In the genomic region with DNA sequence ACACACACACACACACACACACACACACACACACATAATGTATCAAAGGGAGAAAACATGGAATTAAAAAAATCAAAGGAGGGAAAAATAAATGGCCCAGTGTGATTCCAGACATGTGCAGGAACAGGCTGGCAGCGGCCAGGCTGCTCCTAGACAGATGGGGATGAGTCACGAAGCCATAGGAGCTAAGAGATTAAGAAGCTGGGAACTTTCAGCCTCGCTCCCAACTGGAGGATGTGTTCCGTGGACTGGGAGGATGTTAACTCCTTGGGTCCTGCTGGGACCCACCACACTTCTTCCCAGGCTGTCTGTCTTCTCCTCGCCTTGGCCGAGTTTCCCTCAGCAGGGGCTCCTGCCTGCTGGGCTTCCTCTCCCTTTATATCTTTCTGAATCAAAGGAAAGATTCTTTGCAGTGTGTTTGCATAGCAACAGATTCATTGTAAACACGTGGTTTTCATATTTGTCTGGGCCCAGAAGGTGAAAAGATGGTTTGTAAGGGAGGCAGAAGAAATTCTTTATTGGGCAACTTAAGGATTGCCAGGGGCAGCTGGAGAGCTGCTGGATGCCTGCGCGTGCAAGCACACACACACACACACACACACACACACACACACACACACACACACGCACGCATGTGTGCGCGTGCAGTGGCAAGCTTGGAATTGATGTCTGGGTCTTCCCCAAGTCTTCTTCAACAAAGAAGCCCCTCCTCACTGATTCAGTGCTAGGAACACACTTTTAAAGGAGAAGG, we compare ENCODE assay signal across 9 mouse cellular contexts.
DNase-seq lines count a peak whose midpoint lies in the region; ATAC-seq and TF ChIP-seq lines count a peak whose summit lies in the region.
"Had no signal": no experiment of that assay in that cellular context is flagged by ENCODE, and none has a peak within 500 bp of the region (broad histone marks: within the 10 kb centered on the region; RNA-seq: fewer than 3 reads in every experiment).

No protein-coding gene starts in this region.

- no peak for ATAC-seq in forebrain, embryonic 14.5 days
- no peak for ATAC-seq in forebrain, embryonic 11.5 days (replicated peaks; ENCODE audit: low FRiP score)
- ATAC-seq in midbrain, postnatal 0 days (ENCODE audit: low FRiP score), result no peak
- no peak for ATAC-seq in midbrain, embryonic 11.5 days (ENCODE audit: low FRiP score)
- peak; percentile 70; the same call in 1 of the 2 replicates for ATAC-seq in stomach, postnatal 0 days (ENCODE audit: low FRiP score, low TSS enrichment)

- H3K4me1 ChIP-seq in forebrain, embryonic 14.5 days (ENCODE audit: control insufficient read depth, insufficient read depth, low read length), result no peaks in the 10 kb centered on the region
- peaks cover 5% of the 10 kb centered on the region; the same call in 1 of the 2 replicates for H3K4me1 ChIP-seq in forebrain, embryonic 11.5 days (replicated peaks; ENCODE audit: control insufficient read depth, insufficient read depth, low read length)
- H3K4me1 ChIP-seq in midbrain, postnatal 0 days (ENCODE audit: insufficient read depth, low read length), result no peaks in the 10 kb centered on the region
- no peaks in the 10 kb centered on the region for H3K4me1 ChIP-seq in midbrain, embryonic 11.5 days (ENCODE audit: control insufficient read depth, insufficient read depth, low read length)
- H3K4me1 ChIP-seq in stomach, postnatal 0 days (replicated peaks; ENCODE audit: control insufficient read depth, insufficient read depth), result no peaks in the 10 kb centered on the region; the same call in 1 of the 2 replicates

- WGBS in forebrain, embryonic 14.5 days, result 72% methylated on average over 13 of the region's 13 CpGs
- WGBS in forebrain, embryonic 11.5 days, result 62% methylated on average over 13 of the region's 13 CpGs
- WGBS in midbrain, postnatal 0 days, result 47% methylated on average over 13 of the region's 13 CpGs
- 64% methylated on average over 13 of the region's 13 CpGs for WGBS in midbrain, embryonic 11.5 days
- 55% methylated on average over 13 of the region's 13 CpGs for WGBS in stomach, postnatal 0 days

- no peak overlapping the region for H3K4me2 ChIP-seq in forebrain, embryonic 14.5 days (ENCODE audit: low read length)
- H3K4me2 ChIP-seq in forebrain, embryonic 11.5 days (ENCODE audit: low read depth, low read length, severe bottlenecking), result no peak overlapping the region
- no peak overlapping the region for H3K4me2 ChIP-seq in midbrain, postnatal 0 days (ENCODE audit: low read depth, low read length, poor library complexity, severe bottlenecking)
- no peak overlapping the region for H3K4me2 ChIP-seq in midbrain, embryonic 11.5 days
- no peak overlapping the region for H3K4me2 ChIP-seq in stomach, postnatal 0 days (replicated peaks; ENCODE audit: low read depth)

- DNase-seq in forebrain, embryonic 14.5 days (ENCODE audit: low spot score), result peak; percentile 33
- no peak for DNase-seq in forebrain, embryonic 11.5 days (ENCODE audit: low spot score)
- DNase-seq in midbrain, postnatal 0 days (ENCODE audit: low spot score), result peak; percentile 65
- no peak for DNase-seq in midbrain, embryonic 11.5 days (ENCODE audit: low spot score, missing footprints)
- DNase-seq in left cerebral cortex, adult 9 months (ENCODE audit: low spot score in 2 of 2), result peak; percentile 40 to 64
- no peak for DNase-seq in stomach, postnatal 0 days (ENCODE audit: low spot score)
- no peak for DNase-seq in ovary, postnatal 36 days (ENCODE audit: low spot score)
- DNase-seq in cerebellum, adult 9-10 months, result no peak

- TF ChIP-seq EP300 in stomach, postnatal 0 days (optimal IDR thresholded peaks at IDR 0.05), result no peak

- TF ChIP-seq CTCF in midbrain, postnatal 0 days (IDR thresholded peaks at IDR 0.05), result no peak
- TF ChIP-seq CTCF in stomach, postnatal 0 days (IDR thresholded peaks at IDR 0.05; ENCODE audit: low read depth), result no peak

- H3K9ac ChIP-seq in forebrain, embryonic 14.5 days (ENCODE audit: low read length), result no peak overlapping the region
- no peak overlapping the region for H3K9ac ChIP-seq in forebrain, embryonic 11.5 days (ENCODE audit: low read length)
- H3K9ac ChIP-seq in midbrain, postnatal 0 days (replicated peaks; ENCODE audit: low read length, poor library complexity, severe bottlenecking), result no peak overlapping the region
- H3K9ac ChIP-seq in midbrain, embryonic 11.5 days (ENCODE audit: low read length), result no peak overlapping the region
- H3K9ac ChIP-seq in stomach, postnatal 0 days (ENCODE audit: low read length), result no peak overlapping the region

- no peak overlapping the region for H3K4me3 ChIP-seq in forebrain, embryonic 14.5 days (ENCODE audit: low read depth, low read length)
- H3K4me3 ChIP-seq in forebrain, embryonic 11.5 days (ENCODE audit: low read depth, low read length), result no peak overlapping the region
- H3K4me3 ChIP-seq in midbrain, postnatal 0 days (ENCODE audit: low read depth, low read length), result no peak overlapping the region
- H3K4me3 ChIP-seq in midbrain, embryonic 11.5 days (ENCODE audit: low read depth, low read length), result no peak overlapping the region
- H3K4me3 ChIP-seq in stomach, postnatal 0 days (ENCODE audit: low read depth, low read length), result no peak overlapping the region
- H3K4me3 ChIP-seq: megakaryocyte, embryonic 14.5 days had no signal

- peaks cover 32% of the 10 kb centered on the region for H3K27me3 ChIP-seq in forebrain, embryonic 14.5 days (replicated peaks; ENCODE audit: control insufficient read depth, insufficient read depth, low read length)
- H3K27me3 ChIP-seq in forebrain, embryonic 11.5 days (ENCODE audit: control insufficient read depth, insufficient read depth, low read length), result peaks cover 38% of the 10 kb centered on the region
- no peaks in the 10 kb centered on the region for H3K27me3 ChIP-seq in midbrain, postnatal 0 days (ENCODE audit: insufficient read depth, low read length)
- no peaks in the 10 kb centered on the region for H3K27me3 ChIP-seq in midbrain, embryonic 11.5 days (ENCODE audit: control insufficient read depth, insufficient read depth, low read length)
- H3K27me3 ChIP-seq in stomach, postnatal 0 days (ENCODE audit: control insufficient read depth, insufficient read depth, low read length), result no peaks in the 10 kb centered on the region

- H3K27ac ChIP-seq in forebrain, embryonic 14.5 days (ENCODE audit: low read depth, low read length), result no peak overlapping the region
- no peak overlapping the region for H3K27ac ChIP-seq in forebrain, embryonic 11.5 days (ENCODE audit: low read depth, low read length)
- H3K27ac ChIP-seq in midbrain, postnatal 0 days (ENCODE audit: low read depth, low read length), result no peak overlapping the region
- H3K27ac ChIP-seq in midbrain, embryonic 11.5 days (ENCODE audit: low read depth, low read length), result no peak overlapping the region
- H3K27ac ChIP-seq in stomach, postnatal 0 days (replicated peaks), result no peak overlapping the region

- no peaks in the 10 kb centered on the region for H3K36me3 ChIP-seq in forebrain, embryonic 14.5 days (ENCODE audit: control insufficient read depth, insufficient read depth, low read length)
- H3K36me3 ChIP-seq in forebrain, embryonic 11.5 days (ENCODE audit: control insufficient read depth, insufficient read depth, low read length), result no peaks in the 10 kb centered on the region
- H3K36me3 ChIP-seq in midbrain, postnatal 0 days (ENCODE audit: insufficient read depth, low read length), result no peaks in the 10 kb centered on the region
- no peaks in the 10 kb centered on the region for H3K36me3 ChIP-seq in midbrain, embryonic 11.5 days (ENCODE audit: control insufficient read depth, insufficient read depth, low read length)
- H3K36me3 ChIP-seq in stomach, postnatal 0 days (ENCODE audit: control insufficient read depth, insufficient read depth, low read length), result peaks cover 3% of the 10 kb centered on the region; the same call in 1 of the 2 replicates

- H3K9me3 ChIP-seq in forebrain, embryonic 14.5 days (replicated peaks; ENCODE audit: control insufficient read depth, low read length), result no peaks in the 10 kb centered on the region
- no peaks in the 10 kb centered on the region for H3K9me3 ChIP-seq in forebrain, embryonic 11.5 days (ENCODE audit: control insufficient read depth, low read length)
- no peaks in the 10 kb centered on the region for H3K9me3 ChIP-seq in midbrain, postnatal 0 days (ENCODE audit: low read length)
- H3K9me3 ChIP-seq in midbrain, embryonic 11.5 days (ENCODE audit: control insufficient read depth, low read length), result no peaks in the 10 kb centered on the region
- H3K9me3 ChIP-seq in stomach, postnatal 0 days (ENCODE audit: control insufficient read depth, low read length), result no peaks in the 10 kb centered on the region

Comparison
In these comparisons a context has a peak if more than half of its experiments do, and no peak if none do; other contexts are left out.
1. DNase-seq: peak in forebrain, embryonic 14.5 days (single experiment), midbrain, postnatal 0 days (single experiment) and left cerebral cortex, adult 9 months (2 of 2); none in forebrain, embryonic 11.5 days (single experiment), midbrain, embryonic 11.5 days (single experiment), stomach, postnatal 0 days (single experiment), ovary, postnatal 36 days (single experiment) and cerebellum, adult 9-10 months (single experiment).